Mouse (Mus musculus): ENCODE data around the gene Igfbp2. TPM values are rescaled to one million over a fixed set of nuclear protein-coding genes. Genes with fewer than 3 reads are reported as not detected.

Igfbp2 gene
- polyA plus RNA-seq, 1 experiment from 2014 or later, result 85.0 TPM

DNA sequence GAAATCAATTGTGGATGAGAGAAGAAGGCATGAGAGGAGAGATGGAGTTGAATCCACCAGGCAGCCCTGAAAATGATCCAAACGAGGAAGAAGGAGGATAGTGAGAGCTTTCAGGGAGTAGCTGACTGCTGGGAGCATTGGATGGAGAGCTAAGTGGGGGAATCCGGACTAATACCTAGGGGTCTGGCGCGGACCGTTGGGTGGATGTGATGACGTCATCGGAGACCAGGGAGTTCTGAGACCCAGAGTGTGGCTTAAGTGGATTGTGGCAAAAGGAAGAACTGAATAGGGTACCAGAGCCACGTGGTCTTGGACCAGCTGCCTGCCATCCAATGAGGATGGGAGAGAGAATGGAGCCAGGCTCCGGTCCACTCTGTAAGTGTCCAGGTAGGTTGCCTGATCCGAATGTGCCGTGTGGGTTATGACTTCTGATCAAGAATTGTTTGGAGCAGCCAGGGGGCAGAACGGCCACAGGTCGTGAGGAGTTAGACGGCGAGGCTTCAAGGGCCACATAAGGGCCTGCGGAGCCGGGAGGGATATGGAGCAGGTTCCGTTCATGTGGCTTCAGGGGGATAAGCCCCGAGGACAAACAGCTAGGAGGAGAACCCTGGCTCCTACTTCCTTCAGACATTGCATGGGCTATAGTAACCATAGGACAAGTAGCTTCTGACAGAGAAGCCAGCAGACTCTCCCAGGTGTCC, 32.1 kb downstream of the Igfbp2 start:
- Histone ChIP-seq H3K4me3 (no peak overlapping the region), H3K4me1 (peaks cover 6% of the 10 kb centered on the region; the same call in 1 of the 2 replicates), H3K27me3 (replicated peaks) (no peaks in the 10 kb centered on the region), H3K4me2 (no peak overlapping the region), H3K36me3 (peaks cover 36% of the 10 kb centered on the region), H3K27ac (replicated peaks) (no peak overlapping the region), H3K9ac (no peak overlapping the region), H3K9me3 (no peaks in the 10 kb centered on the region)
- 68% methylated on average over 19 of the region's 19 CpGs for WGBS
- ATAC-seq (ENCODE audit: extremely low read depth, insufficient number of reproducible peaks, low FRiP score, low TSS enrichment), result no peak

GRCm38 (mm10) chr1:72857142-72857541, 32.8 kb downstream of the Igfbp2 start:
- WGBS, result 67% methylated on average over 7 of the region's 7 CpGs
- Histone ChIP-seq H3K27ac (replicated peaks) (no peak overlapping the region), H3K9me3 (no peaks in the 10 kb centered on the region), H3K36me3 (peaks cover 44% of the 10 kb centered on the region), H3K4me2 (no peak overlapping the region), H3K9ac (no peak overlapping the region), H3K4me1 (peaks cover 6% of the 10 kb centered on the region; the same call in 1 of the 2 replicates), H3K4me3 (no peak overlapping the region), H3K27me3 (replicated peaks) (no peaks in the 10 kb centered on the region)
- no peak for ATAC-seq (ENCODE audit: extremely low read depth, insufficient number of reproducible peaks, low FRiP score, low TSS enrichment)

GRCm38 (mm10) chr1:72857631-72858030, 33.3 kb downstream of the Igfbp2 start:
- H3K4me2 ChIP-seq, result no peak overlapping the region
- peaks cover 49% of the 10 kb centered on the region for H3K36me3 ChIP-seq
- ATAC-seq (ENCODE audit: extremely low read depth, insufficient number of reproducible peaks, low FRiP score, low TSS enrichment), result no peak
- no peaks in the 10 kb centered on the region for H3K9me3 ChIP-seq
- no peak overlapping the region for H3K27ac ChIP-seq (replicated peaks)
- no peak overlapping the region for H3K9ac ChIP-seq
- H3K27me3 ChIP-seq (replicated peaks), result no peaks in the 10 kb centered on the region
- peaks cover 6% of the 10 kb centered on the region; the same call in 1 of the 2 replicates for H3K4me1 ChIP-seq
- H3K4me3 ChIP-seq, result no peak overlapping the region
- 66% methylated on average over 5 of the region's 5 CpGs for WGBS

- H3K9me3 ChIP-seq, result no peaks in the 10 kb centered on the region
- H3K27me3 ChIP-seq (replicated peaks), result no peaks in the 10 kb centered on the region
- H3K36me3 ChIP-seq, result peaks cover 56% of the 10 kb centered on the region
- no peak overlapping the region for H3K4me2 ChIP-seq
- H3K4me3 ChIP-seq, result no peak overlapping the region
- H3K4me1 ChIP-seq, result peaks cover 6% of the 10 kb centered on the region; the same call in 1 of the 2 replicates
- 80% methylated on average over 9 of the region's 9 CpGs for WGBS
- ATAC-seq (ENCODE audit: extremely low read depth, insufficient number of reproducible peaks, low FRiP score, low TSS enrichment), result no peak
- no peak overlapping the region for H3K27ac ChIP-seq (replicated peaks)
- H3K9ac ChIP-seq, result no peak overlapping the region
Measured at GRCm38 (mm10) chr1:72858286-72858685, 34.0 kb downstream of the Igfbp2 start.

DNA sequence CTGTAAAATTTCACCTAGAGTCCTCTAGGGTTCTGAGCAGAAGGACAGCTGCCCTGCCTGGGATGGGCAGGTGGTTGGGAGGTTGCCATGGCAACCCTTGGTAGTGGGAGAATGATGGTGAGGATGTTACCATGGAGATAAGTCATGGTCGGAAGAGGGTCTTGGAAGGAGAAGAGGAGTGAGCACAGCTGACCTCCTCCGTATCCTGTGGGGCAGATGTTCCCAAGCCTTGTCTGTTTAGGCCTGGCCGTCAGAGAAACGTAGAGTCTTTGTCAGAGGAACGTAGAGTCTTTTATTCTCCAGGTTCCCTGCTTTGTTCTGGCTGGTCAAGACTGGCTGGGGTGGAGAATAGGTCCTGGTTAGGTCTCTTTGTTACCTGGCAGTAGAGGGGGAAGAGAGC, 34.6 kb downstream of the Igfbp2 start:
- no peak overlapping the region for H3K9ac ChIP-seq
- no peak overlapping the region for H3K4me3 ChIP-seq
- ATAC-seq (ENCODE audit: extremely low read depth, insufficient number of reproducible peaks, low FRiP score, low TSS enrichment), result no peak
- no peak overlapping the region for H3K4me2 ChIP-seq
- no peaks in the 10 kb centered on the region for H3K27me3 ChIP-seq (replicated peaks)
- no peaks in the 10 kb centered on the region for H3K9me3 ChIP-seq
- WGBS, result 69% methylated on average over 5 of the region's 5 CpGs
- H3K36me3 ChIP-seq, result peaks cover 62% of the 10 kb centered on the region
- no peak overlapping the region for H3K27ac ChIP-seq (replicated peaks)
- H3K4me1 ChIP-seq, result peaks cover 6% of the 10 kb centered on the region; the same call in 1 of the 2 replicates

GRCm38 (mm10) chr1:72859963-72860362, 35.7 kb downstream of the Igfbp2 start:
- H3K9ac ChIP-seq, result no peak overlapping the region
- no peaks in the 10 kb centered on the region for H3K4me1 ChIP-seq
- H3K27me3 ChIP-seq (replicated peaks), result no peaks in the 10 kb centered on the region
- peaks cover 72% of the 10 kb centered on the region for H3K36me3 ChIP-seq
- no peak overlapping the region for H3K27ac ChIP-seq (replicated peaks)
- H3K4me2 ChIP-seq, result no peak overlapping the region
- no peaks in the 10 kb centered on the region for H3K9me3 ChIP-seq
- 83% methylated on average over 9 of the region's 9 CpGs for WGBS
- ATAC-seq (ENCODE audit: extremely low read depth, insufficient number of reproducible peaks, low FRiP score, low TSS enrichment), result no peak
- no peak overlapping the region for H3K4me3 ChIP-seq

- 72% methylated on average over 2 of the region's 2 CpGs for WGBS
- no peak for ATAC-seq (ENCODE audit: extremely low read depth, insufficient number of reproducible peaks, low FRiP score, low TSS enrichment)
- Histone ChIP-seq H3K4me2 (no peak overlapping the region), H3K27me3 (replicated peaks) (no peaks in the 10 kb centered on the region), H3K27ac (replicated peaks) (no peak overlapping the region), H3K36me3 (peaks cover 77% of the 10 kb centered on the region), H3K4me3 (no peak overlapping the region), H3K4me1 (no peaks in the 10 kb centered on the region), H3K9me3 (no peaks in the 10 kb centered on the region), H3K9ac (no peak overlapping the region)
Measured at GRCm38 (mm10) chr1:72860502-72860901, 36.2 kb downstream of the Igfbp2 start.

- Histone ChIP-seq H3K9ac (no peak overlapping the region), H3K27ac (replicated peaks) (no peak overlapping the region), H3K4me1 (peaks cover 8% of the 10 kb centered on the region), H3K27me3 (replicated peaks) (no peaks in the 10 kb centered on the region), H3K4me3 (no peak overlapping the region), H3K9me3 (no peaks in the 10 kb centered on the region), H3K4me2 (no peak overlapping the region), H3K36me3 (peaks cover 84% of the 10 kb centered on the region)
- WGBS, result 56% methylated on average over 2 of the region's 2 CpGs
- no peak for ATAC-seq (ENCODE audit: extremely low read depth, insufficient number of reproducible peaks, low FRiP score, low TSS enrichment)
Measured at GRCm38 (mm10) chr1:72861702-72862101, 37.4 kb downstream of the Igfbp2 start.

GRCm38 (mm10) chr1:72862248-72862647, 37.9 kb downstream of the Igfbp2 start:
- no peaks in the 10 kb centered on the region for H3K9me3 ChIP-seq
- H3K4me1 ChIP-seq, result peaks cover 14% of the 10 kb centered on the region
- H3K27ac ChIP-seq (replicated peaks), result no peak overlapping the region
- ATAC-seq (ENCODE audit: extremely low read depth, insufficient number of reproducible peaks, low FRiP score, low TSS enrichment), result no peak
- 81% methylated on average over 21 of the region's 21 CpGs for WGBS
- no peak overlapping the region for H3K9ac ChIP-seq
- no peak overlapping the region for H3K4me2 ChIP-seq
- H3K27me3 ChIP-seq (replicated peaks), result no peaks in the 10 kb centered on the region
- H3K36me3 ChIP-seq, result peaks cover 86% of the 10 kb centered on the region
- H3K4me3 ChIP-seq, result no peak overlapping the region

GRCm38 (mm10) chr1:72863692-72864091, 39.4 kb downstream of the Igfbp2 start:
- no peak overlapping the region for H3K27ac ChIP-seq (replicated peaks)
- ATAC-seq (ENCODE audit: extremely low read depth, insufficient number of reproducible peaks, low FRiP score, low TSS enrichment), result no peak
- H3K4me3 ChIP-seq, result no peak overlapping the region
- WGBS, result 81% methylated on average over 8 of the region's 8 CpGs
- H3K9ac ChIP-seq, result no peak overlapping the region
- H3K9me3 ChIP-seq, result no peaks in the 10 kb centered on the region
- no peak overlapping the region for H3K4me2 ChIP-seq
- H3K27me3 ChIP-seq (replicated peaks), result no peaks in the 10 kb centered on the region
- peaks cover 25% of the 10 kb centered on the region for H3K4me1 ChIP-seq
- H3K36me3 ChIP-seq, result peaks cover 87% of the 10 kb centered on the region

DNA sequence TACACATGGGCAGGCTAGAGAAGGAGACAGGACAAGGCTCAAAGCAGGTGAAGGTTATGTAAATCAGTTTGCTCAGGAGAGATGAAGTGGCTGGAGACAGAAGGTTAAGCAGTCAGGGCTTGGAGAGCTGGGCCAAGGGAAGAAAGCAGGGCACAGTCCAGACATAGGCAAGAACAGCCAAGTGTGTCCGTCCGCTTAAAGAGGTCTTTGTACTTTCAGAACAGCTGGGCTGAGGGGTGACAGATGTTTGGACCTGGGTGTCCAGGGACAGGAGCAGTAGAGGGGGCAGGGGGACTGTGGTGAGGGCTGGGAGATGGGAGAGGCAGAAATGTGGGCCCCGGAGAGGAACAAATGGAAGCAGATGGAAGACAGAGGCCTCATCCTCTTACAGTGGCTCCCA, 40.0 kb downstream of the Igfbp2 start:
- no peak overlapping the region for H3K4me2 ChIP-seq
- H3K9me3 ChIP-seq, result no peaks in the 10 kb centered on the region
- no peak for ATAC-seq (ENCODE audit: extremely low read depth, insufficient number of reproducible peaks, low FRiP score, low TSS enrichment)
- peaks cover 82% of the 10 kb centered on the region for H3K36me3 ChIP-seq
- no peak overlapping the region for H3K4me3 ChIP-seq
- peaks cover 31% of the 10 kb centered on the region for H3K4me1 ChIP-seq
- H3K9ac ChIP-seq, result no peak overlapping the region
- no peak overlapping the region for H3K27ac ChIP-seq (replicated peaks)
- H3K27me3 ChIP-seq (replicated peaks), result no peaks in the 10 kb centered on the region
- WGBS, result 83% methylated on average over 3 of the region's 3 CpGs

- Histone ChIP-seq H3K27ac (replicated peaks) (no peak overlapping the region), H3K27me3 (replicated peaks) (no peaks in the 10 kb centered on the region), H3K9ac (no peak overlapping the region), H3K4me1 (peaks cover 47% of the 10 kb centered on the region), H3K4me2 (no peak overlapping the region), H3K4me3 (no peak overlapping the region), H3K9me3 (no peaks in the 10 kb centered on the region), H3K36me3 (peaks cover 66% of the 10 kb centered on the region)
- WGBS, result 23% methylated on average over 6 of the region's 6 CpGs
- no peak for ATAC-seq (ENCODE audit: extremely low read depth, insufficient number of reproducible peaks, low FRiP score, low TSS enrichment)
Measured at GRCm38 (mm10) chr1:72865900-72866299, 41.6 kb downstream of the Igfbp2 start.

All from heart, embryonic 13.5 days (tissue).